Mouse (Mus musculus): Measurements from ENCODE around the gene Mmp24.
A peak's percentile ranks its signal among the peaks of the same experiment; 100 is the strongest.
"Not testable (repeated sequence)": the region's sequence is repeated elsewhere in the genome, so short reads cannot be mapped to it uniquely, and the experiment has no call there.

Gene Mmp24

GRCm38 (mm10) chr2:155814829-155815228 lies 39.7 kb downstream of the Mmp24 start:
- no peak for DNase-seq (ENCODE audit: low spot score in 2 of 2)

GRCm38 (mm10) chr2:155816179-155816578 lies 41.0 kb downstream of the Mmp24 start:
- no peak for DNase-seq (ENCODE audit: low spot score in 2 of 2)

- DNase-seq (ENCODE audit: low spot score in 2 of 2), result peak in 1 of 2 experiments; percentile 29
Measured at GRCm38 (mm10) chr2:155817301-155818245, 42.4 kb downstream of the Mmp24 start.

GRCm38 (mm10) chr2:155818596-155819391 lies 43.7 kb downstream of the Mmp24 start:
- peak; percentile 93 for DNase-seq (ENCODE audit: low spot score in 2 of 2)

GRCm38 (mm10) chr2:155819392-155819448 lies 44.1 kb downstream of the Mmp24 start, which contains the start of gene BC029722:
BC029722 (minus strand) TSS chr2:155819426.
- DNase-seq (ENCODE audit: low spot score in 2 of 2), result no peak

GRCm38 (mm10) chr2:155819449-155820251 lies 44.5 kb downstream of the Mmp24 start:
- peak in 1 of 2 experiments; percentile 53 for DNase-seq (ENCODE audit: low spot score in 2 of 2)

GRCm38 (mm10) chr2:155820779-155821178 lies 45.6 kb downstream of the Mmp24 start:
- no peak for DNase-seq (ENCODE audit: low spot score in 2 of 2)

- no peak for DNase-seq (ENCODE audit: low spot score in 2 of 2)
Measured at GRCm38 (mm10) chr2:155823722-155824121, 48.6 kb downstream of the Mmp24 start.

GRCm38 (mm10) chr2:155825904-155826629 lies 50.9 kb downstream of the Mmp24 start:
- no peak for DNase-seq (ENCODE audit: low spot score in 2 of 2)

- DNase-seq (ENCODE audit: low spot score in 2 of 2), result peak; percentile 70 to 84
Measured at GRCm38 (mm10) chr2:155826630-155827424, 51.7 kb downstream of the Mmp24 start, which contains the start of gene Eif6. Eif6 (minus strand) TSS chr2:155826925.

GRCm38 (mm10) chr2:155830841-155831240 lies 55.7 kb downstream of the Mmp24 start:
- DNase-seq (ENCODE audit: low spot score in 2 of 2), result peak; percentile 38 to 66

GRCm38 (mm10) chr2:155831302-155831701 lies 56.2 kb downstream of the Mmp24 start:
- no peak for DNase-seq (ENCODE audit: low spot score in 2 of 2)

GRCm38 (mm10) chr2:155832087-155832486 lies 56.9 kb downstream of the Mmp24 start:
- not testable (repeated sequence) for DNase-seq (ENCODE audit: low spot score in 2 of 2)

- peak; percentile 39 to 64 for DNase-seq (ENCODE audit: low spot score in 2 of 2)
Measured at GRCm38 (mm10) chr2:155834732-155835131, 59.6 kb downstream of the Mmp24 start, which contains the start of gene Fam83c. Fam83c (minus strand) TSS chr2:155834854.

GRCm38 (mm10) chr2:155837961-155838360 lies 62.8 kb downstream of the Mmp24 start:
- no peak for DNase-seq (ENCODE audit: low spot score in 2 of 2)

GRCm38 (mm10) chr2:155838961-155839360 lies 63.8 kb downstream of the Mmp24 start:
- no peak for DNase-seq (ENCODE audit: low spot score in 2 of 2)

- DNase-seq (ENCODE audit: low spot score in 2 of 2), result no peak
Measured at GRCm38 (mm10) chr2:155846930-155847329, 71.8 kb downstream of the Mmp24 start.

- peak; percentile 68 to 74 for DNase-seq (ENCODE audit: low spot score in 2 of 2)
Measured at GRCm38 (mm10) chr2:155848291-155848690, 73.1 kb downstream of the Mmp24 start.

- DNase-seq (ENCODE audit: low spot score in 2 of 2), result no peak
Measured at GRCm38 (mm10) chr2:155849464-155849863, 74.3 kb downstream of the Mmp24 start.

GRCm38 (mm10) chr2:155850120-155850519 lies 75.0 kb downstream of the Mmp24 start:
- DNase-seq (ENCODE audit: low spot score in 2 of 2), result no peak
